ENCODE assay signal across 8 mouse cellular contexts in genomic region chr5:149312884-149313652, GRCm38 (mm10). TPM values are rescaled to one million over a fixed set of nuclear protein-coding genes. Genes with fewer than 3 reads are reported as not detected.
DNase-seq lines count a peak whose midpoint lies in the region; ATAC-seq and TF ChIP-seq lines count a peak whose summit lies in the region.

No protein-coding gene starts in this region.

- no peaks in the 10 kb centered on the region for H3K36me3 ChIP-seq in midbrain, embryonic 16.5 days (ENCODE audit: control insufficient read depth, insufficient read depth, low read length)

- DNase-seq in frontal cortex, postnatal 10 days (ENCODE audit: low spot score in 2 of 2): no peak
- DNase-seq in T-cell, adult 2 months (ENCODE audit: low spot score): peak; percentile 32
- DNase-seq in kidney, adult 18-20 months: peak; percentile 63
- DNase-seq in lung, adult 2 months: peak; percentile 42
- peak; percentile 85 for DNase-seq in thymus, postnatal 25 days

- no peak overlapping the region for H3K27ac ChIP-seq in midbrain, embryonic 16.5 days (ENCODE audit: low read length)

- no peak overlapping the region for H3K4me2 ChIP-seq in midbrain, embryonic 16.5 days (ENCODE audit: low read length)

- TF ChIP-seq CTCF in lung, adult 2 months (IDR thresholded peaks at IDR 0.05; ENCODE audit: insufficient read depth, low read length): no peak

- H3K9me3 ChIP-seq in midbrain, embryonic 16.5 days (replicated peaks; ENCODE audit: control insufficient read depth, low read length, poor library complexity, severe bottlenecking): no peaks in the 10 kb centered on the region

- TF ChIP-seq POLR2A in lung, adult 2 months (IDR thresholded peaks at IDR 0.05; ENCODE audit: borderline replicate concordance, extremely low read depth, low read depth, low read length): no peak

- no peaks in the 10 kb centered on the region; the same call in 1 of the 2 replicates for H3K4me1 ChIP-seq in lung, adult 2 months (ENCODE audit: control insufficient read depth, insufficient read depth, low read length)
- peaks cover 7% of the 10 kb centered on the region; the same call in 1 of the 2 replicates for H3K4me1 ChIP-seq in midbrain, embryonic 16.5 days (ENCODE audit: control insufficient read depth, insufficient read depth, low read length)

- H3K9ac ChIP-seq in midbrain, embryonic 16.5 days (ENCODE audit: low read depth, low read length): no peak overlapping the region

- ATAC-seq in frontal cortex, adult (ENCODE audit: low TSS enrichment): peak; percentile 71
- ATAC-seq in midbrain, embryonic 16.5 days: no peak
- no peak for ATAC-seq in erythroblast, adult 5-6 weeks (replicated peaks; ENCODE audit: low FRiP score, poor library complexity, severe bottlenecking)

- no peaks in the 10 kb centered on the region for H3K27me3 ChIP-seq in midbrain, embryonic 16.5 days (ENCODE audit: control insufficient read depth, insufficient read depth, low read depth, low read length)

- H3K4me3 ChIP-seq in lung, adult 2 months (replicated peaks; ENCODE audit: extremely low read depth, low read depth, low read length): peak overlapping the region; percentile 17
- no peak overlapping the region for H3K4me3 ChIP-seq in midbrain, embryonic 16.5 days (ENCODE audit: low read depth, low read length)

- WGBS in lung, adult 2 months: 34% methylated on average over 23 of the region's 23 CpGs
- 69% methylated on average over 23 of the region's 23 CpGs for WGBS in midbrain, embryonic 16.5 days

RNA-seq across cellular contexts. Expression of gene Alox5ap, which starts 48.5 kb away (rescaled TPM):
- polyA plus RNA-seq in lung, adult 2 months (2012; rRNA removed): 65.9 and 104 TPM in 2 replicates
- 9.3 and 12.6 TPM in 2 replicates for polyA plus RNA-seq in midbrain, embryonic 16.5 days (2015; fragmentation: Nextera tagmentation; extraction: Ambion mirVana)
- total RNA-seq in erythroblast, adult 5-6 weeks (2015; ENCODE audit: low replicate concordance): 202 and 238 TPM in 2 replicates
- 173 and 187 TPM in 2 replicates for total RNA-seq in erythroblast, adult 5-6 weeks (2017; ENCODE audit: low replicate concordance)

Comparison
In these comparisons a context has a peak if more than half of its experiments do, and no peak if none do; other contexts are left out.
1. DNase-seq: peak in T-cell, adult 2 months (single experiment), kidney, adult 18-20 months (single experiment), lung, adult 2 months (single experiment) and thymus, postnatal 25 days (single experiment); none in frontal cortex, postnatal 10 days (0 of 2).